Mouse (Mus musculus) frontal cortex, postnatal 10 days (tissue): ENCODE data around the gene Gm20937.
"Not testable (repeated sequence)": the region's sequence is repeated elsewhere in the genome, so short reads cannot be mapped to it uniquely, and the experiment has no call there.

Source experiments
- DNase-seq, 2 experiments: peaks; one replicate each; pipeline ENCODE4 v3.0.0; 2022; ENCODE audit warnings: low spot score in 2 of 2, mixed read lengths in 1 of 2

The Gm20937 gene

GRCm38 (mm10) chrY:68294798-68295197, at the start of gene Gm20937:
TSS of gene Gm20937 (minus strand) at chrY:68294898.
- not testable (repeated sequence) for DNase-seq
